Mouse (Mus musculus) ES-E14 (cell line): ENCODE results near the gene Prex1. TPM values are rescaled to one million over a fixed set of nuclear protein-coding genes. Genes with fewer than 3 reads are reported as not detected.

ENCODE experiments used
- DNase-seq: peaks from one replicate; pipeline ENCODE4 v3.0.0-alpha.2; 2013; ENCODE audit warnings: low read depth, low spot score
- H3K27ac ChIP-seq: 2 replicates; pipeline ENCODE4 v1.5.1; 2012; ENCODE audit warnings: low read depth, mild to moderate bottlenecking, low read length, moderate library complexity, mixed read lengths; ENCODE audit not compliant: poor library complexity, insufficient read depth, severe bottlenecking
- H3K36me3 ChIP-seq: 2 replicates; pipeline ENCODE4 v1.6.1; 2012; ENCODE audit warnings: mild to moderate bottlenecking, low read length, moderate library complexity, mixed read lengths; ENCODE audit not compliant: control insufficient read depth, poor library complexity, insufficient read depth, severe bottlenecking
- H3K4me1 ChIP-seq, 2 experiments: fragments of 150-350 bp in 1 of 2; sonication (generic) in 1 of 2; 2 replicates each; pipeline ENCODE4 v1.6.1; 2012; ENCODE audit warnings: low read length in 2 of 2, mild to moderate bottlenecking in 1 of 2, mixed read lengths in 1 of 2; ENCODE audit not compliant: control insufficient read depth in 2 of 2, insufficient read depth in 2 of 2, poor library complexity in 1 of 2
- H3K4me3 ChIP-seq, 2 experiments: fragments of 150-350 bp in 1 of 2; sonication (generic) in 1 of 2; 2 replicates each; pipeline ENCODE4 v1.5.1; 2012; ENCODE audit warnings: low read length in 2 of 2, low read depth in 1 of 2, mild to moderate bottlenecking in 1 of 2, mixed read lengths in 1 of 2; ENCODE audit not compliant: insufficient read depth in 1 of 2, poor library complexity in 1 of 2, severe bottlenecking in 1 of 2
- H3K9ac ChIP-seq: 2 replicates; pipeline ENCODE4 v1.6.1; 2012; ENCODE audit warnings: low read depth, mild to moderate bottlenecking, low read length, mixed read lengths; ENCODE audit not compliant: poor library complexity, insufficient read depth, severe bottlenecking
- H3K9me3 ChIP-seq: fragments of 150-350 bp; sonication (generic); 2 replicates; pipeline ENCODE4 v1.6.1; 2012; ENCODE audit warnings: low read depth, mild to moderate bottlenecking, low read length; ENCODE audit not compliant: control insufficient read depth, insufficient read depth
- CHD2 ChIP-seq: IDR thresholded peaks from 2 replicates; pipeline ENCODE4 v1.6.1; 2014; ENCODE audit warnings: mild to moderate bottlenecking, low read depth, low read length, inconsistent platforms
- HCFC1 ChIP-seq: IDR thresholded peaks from 2 replicates; pipeline ENCODE4 v1.6.1; 2012; ENCODE audit warnings: low read length, inconsistent platforms, borderline replicate concordance; ENCODE audit not compliant: insufficient read depth
- MAFK ChIP-seq: IDR thresholded peaks from 2 replicates; pipeline ENCODE4 v1.6.1; 2014; ENCODE audit warnings: mild to moderate bottlenecking, low read depth, low read length, inconsistent platforms; ENCODE audit not compliant: insufficient read depth
- ZC3H11A ChIP-seq: IDR thresholded peaks from 2 replicates; pipeline ENCODE4 v1.6.1; 2012; ENCODE audit warnings: low read depth, mild to moderate bottlenecking, inconsistent platforms, low read length, borderline replicate concordance
- ZNF384 ChIP-seq: IDR thresholded peaks from 2 replicates; pipeline ENCODE4 v1.6.1; 2012; ENCODE audit warnings: low read depth, low read length, inconsistent platforms
- in situ Hi-C, 2 experiments: fragments of 600-800 bp; cut with MboI; formaldehyde crosslinking; loops; one replicate each; pipeline ENCODE4 v1.15.1; 2025; ENCODE audit warnings: low sequenced_read_pairs in 2 of 2, inconsistent platforms in 1 of 2; ENCODE audit not compliant: unreplicated experiment in 2 of 2
- total RNA-seq: library from RNA; depleted of rRNA; stranded (reverse); fragments of 300-350 nt; gene quantifications from 2 replicates; pipeline ENCODE4 v1.2.3, GENCODE M21; 2012

Prex1 gene
- total RNA-seq, 1 experiment = 1.5 TPM

DNA sequence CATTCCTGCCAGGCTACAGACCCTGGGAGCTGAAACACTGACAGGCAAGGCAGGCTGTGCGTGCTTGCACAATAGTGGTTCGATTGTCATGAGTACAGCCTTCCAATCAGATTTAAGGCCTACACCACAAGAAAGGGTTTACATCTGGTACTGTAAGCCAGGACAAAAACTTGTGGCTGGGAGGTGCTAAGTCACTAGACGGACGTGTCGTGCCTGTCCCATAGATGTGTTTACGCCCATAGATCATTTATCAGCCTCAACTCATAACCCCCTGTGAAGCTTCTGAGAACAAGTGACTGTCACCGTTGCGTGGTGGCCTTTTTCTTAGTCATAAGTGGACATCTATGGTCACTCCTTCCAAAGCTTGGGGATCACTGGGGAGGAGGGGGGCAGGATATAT lies 5.3 kb downstream of the Prex1 start:
- Histone ChIP-seq H3K36me3 (peaks cover 2% of the 10 kb centered on the region; the same call in 1 of the 2 replicates), H3K27ac (no peak overlapping the region), H3K4me1 (peaks cover 0 to 3% of the 10 kb centered on the region in 2 experiments; a peak in 2 of 4 replicates), H3K4me3 (no peak overlapping the region), H3K9ac (no peak overlapping the region), H3K9me3 (no peaks in the 10 kb centered on the region)
- no peak for DNase-seq
- in situ Hi-C loops = no loop called here
- TF ChIP-seq HCFC1 (no peak), CHD2 (no peak), ZNF384 (no peak), MAFK (no peak), ZC3H11A (no peak)

DNA sequence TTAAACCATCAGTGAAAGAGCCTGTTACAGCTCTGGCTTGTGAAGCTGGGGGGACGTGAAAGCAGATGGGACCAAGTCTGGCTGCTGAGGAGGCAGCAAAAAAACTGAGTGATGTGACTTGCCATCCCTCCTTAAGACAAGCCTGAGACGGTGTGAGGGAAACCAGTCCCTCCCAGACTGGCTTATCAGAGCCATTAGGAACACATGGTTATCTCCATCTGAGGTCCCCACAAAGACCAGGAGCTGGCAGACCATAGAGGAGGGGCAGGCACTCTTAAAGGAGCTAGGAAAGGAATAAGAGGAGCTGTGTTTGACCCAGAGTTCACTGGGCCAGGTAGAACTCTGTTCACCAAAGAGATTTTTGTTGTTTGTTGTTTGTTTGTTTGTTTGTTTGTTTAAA lies 7.1 kb downstream of the Prex1 start:
- Histone ChIP-seq H3K27ac (no peak overlapping the region), H3K4me1 (no peaks in the 10 kb centered on the region), H3K9ac (no peak overlapping the region), H3K4me3 (no peak overlapping the region), H3K36me3 (peaks cover 2% of the 10 kb centered on the region; the same call in 1 of the 2 replicates), H3K9me3 (no peaks in the 10 kb centered on the region)
- no peak for DNase-seq
- in situ Hi-C loops = no loop called here
- TF ChIP-seq ZC3H11A (no peak), ZNF384 (no peak), CHD2 (no peak), HCFC1 (no peak), MAFK (no peak)

DNA sequence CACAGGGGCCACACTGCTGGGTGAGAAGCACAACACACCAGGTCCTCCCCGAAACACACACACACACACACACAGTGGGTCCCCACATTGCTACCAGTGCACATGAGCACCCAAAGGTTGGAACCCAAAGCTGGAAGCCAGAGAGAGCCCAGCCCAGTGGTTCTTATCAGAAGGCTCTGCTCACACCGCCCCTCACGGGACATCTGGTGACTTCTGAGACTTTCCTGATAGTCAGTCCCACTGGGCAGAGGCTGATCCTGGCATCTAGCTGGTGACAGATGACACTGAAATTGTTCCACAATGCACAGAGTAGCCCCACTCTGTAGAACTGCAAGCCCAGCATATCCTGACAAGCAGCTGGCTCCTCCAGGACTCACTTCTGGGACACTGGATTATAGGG lies 10.1 kb downstream of the Prex1 start:
- no peak overlapping the region for H3K9ac ChIP-seq
- H3K36me3 ChIP-seq = peaks cover 2% of the 10 kb centered on the region; the same call in 1 of the 2 replicates
- TF ChIP-seq MAFK (no peak), ZNF384 (no peak), ZC3H11A (no peak), HCFC1 (no peak), CHD2 (no peak)
- in situ Hi-C loops = no loop called here
- DNase-seq = no peak
- peaks cover 0 to 7% of the 10 kb centered on the region in 2 experiments; a peak in 1 of 4 replicates for H3K4me1 ChIP-seq
- no peak overlapping the region for H3K27ac ChIP-seq
- no peaks in the 10 kb centered on the region for H3K9me3 ChIP-seq
- H3K4me3 ChIP-seq = no peak overlapping the region

- no peak overlapping the region for H3K4me3 ChIP-seq
- H3K9me3 ChIP-seq = no peaks in the 10 kb centered on the region
- no peak for TF ChIP-seq HCFC1
- no peak for TF ChIP-seq MAFK
- TF ChIP-seq CHD2 = no peak
- no peak for TF ChIP-seq ZNF384
- TF ChIP-seq ZC3H11A = no peak
- DNase-seq = no peak
- no peak overlapping the region for H3K27ac ChIP-seq
- no peak overlapping the region for H3K9ac ChIP-seq
- peaks cover 2% of the 10 kb centered on the region; the same call in 1 of the 2 replicates for H3K36me3 ChIP-seq
- in situ Hi-C loops = no loop called here
- peaks cover 0 to 7% of the 10 kb centered on the region in 2 experiments; a peak in 1 of 4 replicates for H3K4me1 ChIP-seq
Measured at GRCm38 (mm10) chr2:166702113-166702445, 11.6 kb downstream of the Prex1 start.
